Mouse (Mus musculus) R1 (cell line): ENCODE data around the gene Ap2a2.
"Not testable (repeated sequence)": the region's sequence is repeated elsewhere in the genome, so short reads cannot be mapped to it uniquely, and the experiment has no call there.

ENCODE experiments used
- DNase-seq: peaks from one replicate; pipeline ENCODE4 v3.0.0-alpha.2; 2018; ENCODE audit warnings: low read depth, low spot score

Ap2a2 gene

DNA sequence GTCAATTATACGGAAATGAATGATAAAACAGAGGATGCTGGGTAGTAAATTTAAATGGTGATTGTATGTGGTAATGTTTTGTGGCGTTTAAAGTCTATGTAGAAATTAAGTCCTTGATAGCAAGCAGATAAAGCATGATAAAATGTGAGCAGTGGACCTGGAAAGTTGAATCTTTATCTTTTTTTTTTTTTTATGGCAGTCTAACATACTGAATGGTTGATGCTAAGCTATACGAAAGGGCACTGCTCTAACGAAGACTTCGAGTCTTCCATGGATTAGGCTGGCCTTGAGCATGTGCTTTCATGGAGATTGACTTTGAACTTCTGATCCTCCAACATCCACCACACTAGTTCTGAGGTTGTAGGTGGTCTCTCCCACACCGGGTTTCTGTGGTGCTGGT lies 31.1 kb downstream of the Ap2a2 start:
- no peak for DNase-seq

DNA sequence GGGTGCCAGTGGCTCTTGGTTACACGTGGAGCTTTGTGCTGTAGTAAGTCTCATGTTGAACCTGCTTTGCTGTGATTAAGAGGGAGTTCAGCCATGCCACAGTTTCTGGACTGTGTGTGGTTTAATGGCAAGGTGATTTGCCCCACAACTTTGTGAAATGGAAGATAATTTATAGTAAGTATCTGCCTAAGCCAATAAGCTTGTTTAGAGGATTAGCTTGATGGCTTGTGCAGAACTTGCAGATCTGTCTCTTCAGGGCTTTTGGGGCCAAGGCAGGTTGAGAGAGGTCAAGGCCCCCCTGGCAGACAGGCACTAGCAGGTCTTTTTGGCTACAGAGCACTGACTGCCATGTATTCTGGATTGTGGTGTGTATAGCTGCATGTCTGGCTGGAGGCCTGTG lies 35.0 kb downstream of the Ap2a2 start:
- DNase-seq, result no peak

DNA sequence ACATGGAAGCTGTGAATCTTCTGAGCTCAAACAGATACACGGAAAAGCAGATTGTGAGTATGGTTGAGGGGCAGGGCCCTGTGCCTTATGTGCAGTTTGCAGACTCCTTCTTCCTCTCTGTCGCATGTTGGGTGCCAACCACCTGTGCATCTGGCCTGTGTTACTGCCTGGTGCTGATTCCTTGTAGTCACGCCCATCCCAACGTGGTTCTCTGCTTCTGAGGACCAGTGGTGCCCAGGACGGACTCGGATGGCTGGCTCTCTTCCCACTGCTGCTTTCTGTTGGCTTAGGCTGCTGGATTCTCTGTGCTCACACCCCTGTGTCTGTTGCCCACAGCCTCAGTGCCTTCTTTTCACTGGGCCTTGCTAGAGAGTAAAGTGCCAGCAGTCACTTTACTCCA lies 35.6 kb downstream of the Ap2a2 start:
- no peak for DNase-seq

GRCm38 (mm10) chr7:141607717-141608116 lies 45.7 kb downstream of the Ap2a2 start:
- no peak for DNase-seq

DNA sequence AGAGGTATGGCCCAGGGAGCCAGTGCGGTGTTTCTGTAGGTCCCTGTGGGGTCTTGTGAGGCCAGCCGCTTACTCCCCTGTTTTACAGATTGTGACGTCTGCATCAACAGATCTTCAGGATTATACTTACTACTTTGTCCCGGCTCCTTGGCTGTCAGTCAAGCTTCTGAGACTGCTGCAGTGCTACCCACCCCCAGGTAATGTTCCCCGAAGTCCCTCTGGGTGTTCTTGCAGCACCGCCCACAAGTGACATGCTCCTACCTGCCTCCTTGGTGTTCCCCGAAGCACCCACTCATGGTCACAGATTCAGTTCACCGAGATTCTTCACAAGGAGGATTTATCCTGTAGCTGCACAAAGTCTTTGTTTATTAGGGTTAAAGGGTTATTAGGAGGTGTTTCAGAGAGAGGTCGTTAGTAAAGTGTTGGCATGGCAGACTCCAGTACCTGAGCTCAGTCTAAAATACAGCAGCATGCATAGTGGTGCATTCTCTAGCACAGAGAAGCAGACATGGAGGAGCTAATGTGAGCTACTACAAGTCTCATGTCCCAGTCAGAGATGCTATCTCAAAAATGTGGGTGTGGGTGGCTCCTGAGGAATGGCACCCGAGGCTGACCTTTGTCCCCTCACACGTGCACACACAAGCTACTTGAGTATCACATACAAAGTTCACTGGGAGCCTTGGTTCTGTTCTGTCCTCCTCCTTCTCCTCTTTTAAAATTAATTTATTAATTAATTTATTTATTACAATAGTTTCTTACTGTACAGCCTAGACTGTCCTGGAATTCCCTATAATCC lies 47.9 kb downstream of the Ap2a2 start:
- peak; percentile 52 for DNase-seq

- no peak for DNase-seq
These were observed 49.9 kb downstream of the Ap2a2 start for GRCm38 (mm10) chr7:141611711-141612370.

- no peak for DNase-seq
These were observed 50.4 kb downstream of the Ap2a2 start for GRCm38 (mm10) chr7:141612371-141612760.

DNA sequence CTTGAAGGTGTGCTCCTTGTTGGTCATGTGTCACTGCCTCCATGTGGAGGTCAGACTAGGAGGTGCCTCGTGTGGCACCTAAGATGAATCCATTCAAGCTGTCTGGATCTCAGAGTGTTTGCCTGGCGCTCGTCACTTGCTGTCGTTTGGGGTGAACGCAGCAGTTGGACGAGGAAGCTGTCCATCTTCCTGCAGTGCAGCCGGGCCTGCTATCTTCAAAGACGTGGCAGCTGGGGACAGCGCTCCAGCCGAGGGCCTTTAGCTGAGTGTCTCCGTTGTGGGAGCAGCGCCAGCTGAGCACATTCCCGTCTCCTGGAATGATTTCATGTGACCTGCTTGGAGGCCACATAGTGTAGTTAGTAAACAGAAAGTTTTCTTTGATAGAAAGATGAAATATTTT lies 50.8 kb downstream of the Ap2a2 start:
- no peak for DNase-seq

DNA sequence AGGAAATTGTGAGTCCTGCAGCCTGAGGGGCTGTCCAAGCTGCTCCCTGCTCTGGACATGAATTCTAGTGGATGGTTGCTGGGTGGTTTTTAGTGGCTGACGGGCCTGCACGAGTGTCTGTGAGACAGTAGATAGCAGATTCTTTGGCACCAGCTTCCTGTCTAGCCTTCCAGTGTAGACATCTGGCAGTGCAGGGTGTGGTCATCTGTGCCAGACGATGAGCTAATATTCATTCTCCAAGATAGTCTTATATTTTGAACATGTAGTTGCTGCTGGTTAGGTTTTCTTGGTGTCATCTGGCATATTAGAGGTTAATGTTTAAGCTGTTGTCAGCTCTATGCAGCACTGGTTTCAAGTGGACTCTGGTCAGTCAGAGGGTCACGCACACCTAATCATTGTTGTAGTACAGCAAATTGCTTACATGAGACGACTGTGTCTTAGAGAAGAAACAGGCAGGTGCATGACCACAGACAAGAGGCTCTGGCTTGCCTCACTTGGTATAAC lies 52.4 kb downstream of the Ap2a2 start:
- no peak for DNase-seq

DNA sequence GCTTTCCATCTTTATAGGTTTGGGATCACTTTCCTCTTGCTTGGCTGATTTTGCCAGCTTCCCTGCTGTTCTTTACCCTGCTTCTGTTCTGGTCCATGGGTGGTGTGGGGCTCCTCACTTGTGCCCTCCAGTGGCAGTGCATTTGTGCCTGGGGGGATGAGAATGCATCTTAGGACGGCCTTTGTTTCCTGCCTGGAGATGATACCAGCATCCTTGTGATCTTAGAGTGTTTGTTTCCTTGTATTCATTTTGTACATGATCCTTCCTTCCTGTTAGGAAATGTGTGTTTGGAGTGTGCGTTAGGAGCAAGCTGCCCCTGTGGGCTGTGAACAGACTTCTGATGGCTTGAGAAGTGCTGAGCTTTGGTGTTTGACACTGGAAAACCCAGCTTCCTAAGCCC lies 62.2 kb downstream of the Ap2a2 start:
- no peak for DNase-seq

GRCm38 (mm10) chr7:141625120-141625810 lies 63.3 kb downstream of the Ap2a2 start:
- DNase-seq, result no peak

DNA sequence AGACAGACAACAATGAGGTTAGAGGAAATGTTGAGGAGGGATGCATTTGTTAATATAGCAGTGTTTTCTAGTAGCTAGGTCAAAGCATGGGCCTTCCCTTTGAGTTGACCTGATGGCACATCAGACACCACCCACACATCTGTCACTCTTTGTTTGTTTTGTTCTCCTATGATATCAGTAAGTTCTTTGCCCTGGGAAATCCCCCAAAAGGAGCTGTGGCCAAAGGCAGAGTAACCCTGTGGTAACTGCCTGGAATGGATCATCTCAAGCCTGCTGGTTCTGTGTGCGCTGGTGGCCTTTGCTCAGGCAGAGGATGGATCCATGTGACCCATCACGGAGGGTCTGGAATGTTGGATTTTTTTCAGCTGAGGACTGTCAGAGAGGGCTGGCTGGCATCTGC lies 66.0 kb downstream of the Ap2a2 start:
- no peak for DNase-seq

DNA sequence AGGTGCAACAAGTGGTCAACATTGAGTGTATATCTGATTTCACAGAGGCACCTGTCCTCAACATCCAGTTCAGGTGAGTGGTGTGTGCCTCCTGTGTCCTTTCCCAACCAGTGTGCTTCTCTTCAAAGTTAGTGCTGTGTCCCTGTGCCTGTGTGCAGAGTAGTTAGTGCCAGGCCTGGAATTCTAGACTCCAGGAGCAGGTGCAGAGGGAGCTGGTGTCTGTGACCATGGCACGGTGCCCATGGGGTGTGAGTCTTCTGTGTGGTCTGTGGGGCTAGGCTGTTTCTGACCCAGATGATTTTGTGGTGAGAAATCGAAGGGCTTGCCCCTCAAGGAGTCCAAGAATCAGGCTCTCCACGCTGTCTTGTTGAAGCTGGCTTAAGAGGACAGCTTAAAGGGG lies 67.3 kb downstream of the Ap2a2 start:
- no peak for DNase-seq

DNA sequence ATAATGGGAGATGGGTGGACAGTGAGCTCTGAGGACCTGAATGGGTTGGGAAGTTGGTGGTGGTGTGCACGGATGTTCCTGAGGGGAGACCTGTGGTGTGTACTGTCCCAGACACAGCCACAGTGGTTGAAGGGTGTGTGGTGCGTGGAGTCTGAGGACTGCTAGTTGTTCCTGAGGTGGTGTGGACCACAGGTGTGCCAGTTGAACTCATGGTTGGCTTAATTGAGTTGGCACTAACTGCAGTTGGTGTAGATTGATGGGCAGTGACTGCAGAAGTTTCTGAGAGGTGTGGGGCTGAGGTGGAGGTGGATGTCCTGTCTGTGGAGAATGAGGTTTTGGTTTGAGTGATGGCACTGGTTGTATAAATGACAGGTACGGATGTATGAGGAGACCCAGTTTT lies 76.1 kb downstream of the Ap2a2 start:
- not testable (repeated sequence) for DNase-seq

- DNase-seq, result not testable (repeated sequence)
These were observed 76.8 kb downstream of the Ap2a2 start for GRCm38 (mm10) chr7:141638513-141639334.

DNA sequence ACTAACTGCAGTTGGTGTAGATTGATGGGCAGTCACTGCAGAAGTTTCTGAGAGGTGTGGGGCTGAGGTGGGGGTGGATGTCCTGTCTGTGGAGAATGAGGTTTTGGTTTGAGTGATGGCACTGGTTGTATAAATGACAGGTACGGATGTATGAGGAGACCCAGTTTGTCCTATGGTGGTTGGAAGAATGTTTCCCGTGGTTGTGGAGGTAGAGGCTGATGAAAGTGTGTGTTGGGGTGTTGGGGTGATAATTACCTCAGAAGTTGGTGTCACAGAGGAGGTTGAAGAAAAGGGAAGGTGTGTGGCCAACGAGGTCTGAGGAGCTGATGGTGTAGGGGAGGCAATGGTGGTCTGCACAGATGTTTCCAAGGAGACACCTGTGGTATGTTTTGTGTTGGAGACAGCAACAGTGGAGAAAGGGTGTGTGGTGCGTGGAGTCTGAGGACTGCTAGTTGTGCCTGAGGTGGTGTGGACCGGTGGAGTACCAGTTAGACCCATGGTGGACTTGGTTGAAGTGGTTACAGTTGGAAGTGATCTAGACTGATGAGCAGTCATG lies 77.4 kb downstream of the Ap2a2 start:
- DNase-seq, result not testable (repeated sequence)

- no peak for DNase-seq
These were observed 80.4 kb downstream of the Ap2a2 start for GRCm38 (mm10) chr7:141642375-141642774.

DNA sequence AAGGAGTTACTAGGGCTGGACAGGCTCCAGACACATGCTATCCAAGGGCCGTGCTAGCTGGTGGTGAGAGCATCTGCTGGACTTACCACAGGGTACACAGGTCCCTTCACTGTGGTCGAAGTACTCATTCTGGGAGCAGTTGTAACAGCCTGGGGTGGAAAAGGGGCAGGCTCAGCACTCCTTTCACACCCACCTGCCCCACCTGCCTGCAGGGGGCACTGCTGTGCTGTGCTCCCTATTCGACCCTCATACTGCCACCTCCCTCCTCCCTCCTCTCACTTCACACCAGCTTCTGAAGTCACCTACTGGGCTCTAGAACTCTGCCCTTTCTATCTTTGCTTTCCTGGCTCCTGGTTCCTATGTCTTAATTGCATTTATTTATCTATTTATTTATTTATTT lies 81.2 kb downstream of the Ap2a2 start:
- peak; percentile 19 for DNase-seq

DNA sequence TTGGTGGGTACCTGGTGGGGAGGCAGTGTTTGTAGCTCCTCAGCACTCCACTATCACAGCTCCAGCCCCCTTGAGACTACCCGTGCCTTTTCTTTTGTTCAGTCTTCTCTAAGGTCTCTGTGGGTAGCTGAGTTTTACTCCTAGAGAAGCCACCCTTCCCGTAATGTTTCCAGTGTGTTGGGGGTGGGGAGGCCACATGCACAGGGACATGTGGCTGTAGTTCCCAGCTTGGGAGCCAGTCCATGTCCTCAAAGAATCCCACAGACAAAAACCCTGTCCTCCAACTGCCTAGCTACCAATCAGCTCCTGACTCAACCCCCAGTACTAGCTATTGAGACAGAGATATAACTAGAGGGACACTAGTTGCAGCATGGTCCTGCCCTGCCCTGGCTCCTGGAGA lies 85.1 kb downstream of the Ap2a2 start:
- no peak for DNase-seq

- no peak for DNase-seq
These were observed 85.8 kb downstream of the Ap2a2 start for GRCm38 (mm10) chr7:141647815-141648214.

- DNase-seq, result peak; percentile 30
These were observed 90.2 kb downstream of the Ap2a2 start for GRCm38 (mm10) chr7:141652191-141652590.
